Mouse (Mus musculus): ENCODE measurements at regions not wholly inside any gene's neighbourhood (a gene's known extent, or its start where the extent isn't known, plus 50 kb on each side); places are given as distances from the start of the nearest gene placed in this dataset.
A peak's percentile ranks its signal among the peaks of the same experiment; 100 is the strongest.
"Not testable (repeated sequence)": the region's sequence is repeated elsewhere in the genome, so short reads cannot be mapped to it uniquely, and the experiment has no call there.

DNA sequence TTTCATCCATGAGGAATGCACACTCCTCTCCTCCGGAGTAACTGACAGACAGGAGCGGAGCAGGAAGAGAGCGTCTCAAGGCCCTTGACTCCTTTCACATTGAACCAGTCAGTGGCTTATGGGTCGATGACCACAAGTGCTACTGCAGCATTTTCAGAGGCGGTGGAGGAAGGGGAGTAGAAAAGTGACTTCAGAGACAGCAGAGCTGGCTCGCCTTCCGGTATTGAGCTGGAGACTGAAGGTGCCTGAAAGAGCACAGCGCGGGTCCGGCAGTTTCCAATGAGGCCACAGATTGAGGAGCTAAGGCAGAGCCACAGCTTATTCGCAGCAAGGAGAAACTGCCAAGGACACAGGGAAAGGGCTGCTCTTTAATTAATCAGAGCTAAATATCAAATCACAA is 220.2 kb upstream of the Irak1bp1 start:
- no peak overlapping the region for H3K4me2 ChIP-seq (ENCODE audit: low read length)
- WGBS: 71% methylated on average over 11 of the region's 11 CpGs
- H3K9me3 ChIP-seq (replicated peaks; ENCODE audit: control insufficient read depth, low read length): no peaks in the 10 kb centered on the region
- H3K27me3 ChIP-seq (replicated peaks; ENCODE audit: control insufficient read depth, insufficient read depth, low read length): no peaks in the 10 kb centered on the region
- DNase-seq (ENCODE audit: low spot score) (no peak), ATAC-seq (no peak)
- no peaks in the 10 kb centered on the region for H3K36me3 ChIP-seq (ENCODE audit: control insufficient read depth, insufficient read depth, low read length)
- H3K9ac ChIP-seq (ENCODE audit: low read length): no peak overlapping the region
- no peak overlapping the region for H3K4me3 ChIP-seq (ENCODE audit: low read depth, low read length)
- H3K27ac ChIP-seq (ENCODE audit: low read depth, low read length): no peak overlapping the region
- H3K4me1 ChIP-seq (ENCODE audit: control insufficient read depth, insufficient read depth, low read length): no peaks in the 10 kb centered on the region

DNA sequence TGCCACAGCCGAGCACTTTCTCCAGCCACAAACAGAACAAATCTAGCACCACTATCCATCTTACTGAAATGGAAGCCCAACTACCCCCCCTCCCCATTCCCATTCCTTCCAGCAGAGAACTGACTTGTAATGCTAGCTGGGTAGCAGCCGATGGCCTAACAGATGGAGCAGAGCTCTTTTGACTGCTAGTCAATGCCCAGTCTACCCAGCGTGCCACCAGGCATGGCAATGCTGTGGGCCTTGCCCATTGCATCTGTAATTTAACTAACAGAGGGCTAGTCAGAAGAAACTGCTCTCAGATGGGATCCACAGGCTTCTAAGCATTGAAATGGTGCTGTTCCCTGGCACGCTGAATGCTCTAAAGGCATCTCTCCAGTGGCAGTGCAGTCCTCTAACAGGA is 219.4 kb upstream of the Irak1bp1 start:
- Histone ChIP-seq H3K27me3 (replicated peaks; ENCODE audit: control insufficient read depth, insufficient read depth, low read length) (no peaks in the 10 kb centered on the region), H3K4me2 (ENCODE audit: low read length) (no peak overlapping the region), H3K4me3 (ENCODE audit: low read depth, low read length) (no peak overlapping the region), H3K36me3 (ENCODE audit: control insufficient read depth, insufficient read depth, low read length) (no peaks in the 10 kb centered on the region), H3K9ac (ENCODE audit: low read length) (no peak overlapping the region), H3K4me1 (ENCODE audit: control insufficient read depth, insufficient read depth, low read length) (no peaks in the 10 kb centered on the region), H3K9me3 (replicated peaks; ENCODE audit: control insufficient read depth, low read length) (no peaks in the 10 kb centered on the region), H3K27ac (ENCODE audit: low read depth, low read length) (no peak overlapping the region)
- 86% methylated on average over 4 of the region's 4 CpGs for WGBS
- no peak for ATAC-seq
- DNase-seq (ENCODE audit: low spot score): no peak

DNA sequence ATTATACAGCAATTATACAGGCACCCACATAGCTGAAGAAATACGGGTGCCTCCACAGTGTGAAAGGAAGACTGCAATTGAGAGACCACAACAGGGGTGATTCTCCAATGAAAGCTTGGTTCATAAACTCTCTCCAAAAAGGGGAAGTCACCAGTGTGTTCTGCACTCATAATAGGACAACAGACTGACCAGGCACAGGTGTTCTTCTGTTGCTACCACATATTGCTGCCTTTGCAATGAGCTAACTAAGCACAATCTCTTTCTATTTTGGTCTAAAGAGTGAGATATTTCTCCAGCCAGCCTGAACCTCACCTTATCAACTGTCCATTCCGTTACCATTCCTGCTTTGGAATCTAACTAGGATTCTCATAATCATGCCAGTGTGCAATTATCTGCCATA is 216.8 kb upstream of the Irak1bp1 start:
- Histone ChIP-seq H3K4me1 (ENCODE audit: control insufficient read depth, insufficient read depth, low read length) (no peaks in the 10 kb centered on the region), H3K4me3 (ENCODE audit: low read depth, low read length) (no peak overlapping the region), H3K27me3 (replicated peaks; ENCODE audit: control insufficient read depth, insufficient read depth, low read length) (no peaks in the 10 kb centered on the region), H3K36me3 (ENCODE audit: control insufficient read depth, insufficient read depth, low read length) (no peaks in the 10 kb centered on the region), H3K27ac (ENCODE audit: low read depth, low read length) (no peak overlapping the region), H3K9me3 (replicated peaks; ENCODE audit: control insufficient read depth, low read length) (no peaks in the 10 kb centered on the region), H3K4me2 (ENCODE audit: low read length) (no peak overlapping the region), H3K9ac (ENCODE audit: low read length) (no peak overlapping the region)
- no peak for ATAC-seq
- 90% methylated on average over 2 of the region's 2 CpGs for WGBS
- DNase-seq (ENCODE audit: low spot score): no peak

DNA sequence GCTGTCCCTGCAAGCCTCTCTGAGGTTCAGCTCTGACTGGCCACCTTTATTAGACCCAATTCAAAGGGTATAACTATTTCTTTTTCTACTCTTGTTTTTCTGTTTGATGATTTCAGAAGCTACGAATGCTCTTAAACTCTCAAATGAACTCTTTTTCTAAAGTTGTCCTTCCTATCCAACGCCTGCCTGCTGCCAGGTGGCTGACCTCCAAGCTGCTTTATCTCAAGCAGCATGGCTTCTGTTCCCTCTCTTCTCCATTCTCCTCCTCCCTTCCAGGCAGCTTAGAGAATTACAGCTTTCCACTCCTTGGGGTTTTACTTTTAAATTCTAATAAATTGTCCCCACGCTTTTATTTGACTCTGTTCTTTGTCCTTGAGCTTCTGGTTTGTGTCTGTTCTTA is 196.9 kb upstream of the Irak1bp1 start:
- no peaks in the 10 kb centered on the region for H3K27me3 ChIP-seq (replicated peaks; ENCODE audit: control insufficient read depth, insufficient read depth, low read length)
- DNase-seq (ENCODE audit: low spot score): no peak
- no peaks in the 10 kb centered on the region for H3K4me1 ChIP-seq (ENCODE audit: control insufficient read depth, insufficient read depth, low read length)
- WGBS: 71% methylated on average over 3 of the region's 3 CpGs
- no peak overlapping the region for H3K9ac ChIP-seq (ENCODE audit: low read length)
- H3K9me3 ChIP-seq (replicated peaks; ENCODE audit: control insufficient read depth, low read length): no peaks in the 10 kb centered on the region
- no peak for ATAC-seq
- no peak overlapping the region for H3K4me3 ChIP-seq (ENCODE audit: low read depth, low read length)
- H3K36me3 ChIP-seq (ENCODE audit: control insufficient read depth, insufficient read depth, low read length): no peaks in the 10 kb centered on the region
- H3K27ac ChIP-seq (ENCODE audit: low read depth, low read length): no peak overlapping the region
- no peak overlapping the region for H3K4me2 ChIP-seq (ENCODE audit: low read length)

DNA sequence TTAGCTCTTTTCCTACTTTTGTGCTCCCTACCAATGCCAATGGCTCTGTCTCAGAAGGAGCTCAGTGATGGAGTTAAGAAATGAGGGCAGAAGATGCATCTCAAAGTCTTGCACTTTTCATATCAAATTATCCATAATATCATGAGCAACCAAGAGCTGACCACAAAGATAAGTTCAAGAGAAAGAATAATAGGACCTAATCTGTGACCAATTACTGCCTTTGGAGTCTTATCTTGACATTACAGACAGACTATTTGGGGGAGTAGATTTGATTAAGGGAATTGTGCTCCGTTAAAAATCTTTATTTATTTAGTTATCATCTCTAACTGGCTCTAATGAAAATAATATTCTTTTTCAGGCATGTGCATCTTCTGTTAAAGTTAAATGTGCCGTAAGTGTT is 189.1 kb upstream of the Irak1bp1 start:
- Histone ChIP-seq H3K27ac (ENCODE audit: low read depth, low read length) (no peak overlapping the region), H3K36me3 (ENCODE audit: control insufficient read depth, insufficient read depth, low read length) (no peaks in the 10 kb centered on the region), H3K4me2 (ENCODE audit: low read length) (no peak overlapping the region), H3K9ac (ENCODE audit: low read length) (no peak overlapping the region), H3K4me1 (ENCODE audit: control insufficient read depth, insufficient read depth, low read length) (no peaks in the 10 kb centered on the region), H3K9me3 (replicated peaks; ENCODE audit: control insufficient read depth, low read length) (no peaks in the 10 kb centered on the region), H3K4me3 (ENCODE audit: low read depth, low read length) (no peak overlapping the region), H3K27me3 (replicated peaks; ENCODE audit: control insufficient read depth, insufficient read depth, low read length) (no peaks in the 10 kb centered on the region)
- DNase-seq (ENCODE audit: low spot score) (no peak), ATAC-seq (no peak)
- 89% methylated on average over 2 of the region's 2 CpGs for WGBS

DNA sequence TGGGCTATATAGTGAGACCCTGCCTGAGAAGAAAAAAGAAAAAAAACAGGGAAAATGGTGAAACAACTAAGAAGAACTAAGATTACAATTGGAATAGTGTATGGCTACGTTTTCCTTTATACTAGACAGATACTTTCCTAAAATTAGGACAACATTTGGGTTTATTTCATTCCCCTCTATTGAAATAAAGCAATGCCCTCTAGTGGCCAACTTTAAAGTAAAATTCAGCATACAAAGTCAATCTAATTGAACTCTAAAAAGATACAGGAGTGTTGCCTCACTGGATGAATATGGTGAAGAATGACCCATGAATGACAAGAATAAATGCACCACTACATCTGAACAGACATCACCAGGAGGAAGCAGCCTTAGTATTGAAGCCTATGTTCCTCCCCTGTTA is 185.4 kb upstream of the Irak1bp1 start:
- H3K9ac ChIP-seq (ENCODE audit: low read length): no peak overlapping the region
- no peak overlapping the region for H3K4me2 ChIP-seq (ENCODE audit: low read length)
- H3K4me1 ChIP-seq (ENCODE audit: control insufficient read depth, insufficient read depth, low read length): no peaks in the 10 kb centered on the region
- WGBS: 28% methylated on average over 1 of the region's 1 CpGs
- no peaks in the 10 kb centered on the region for H3K9me3 ChIP-seq (replicated peaks; ENCODE audit: control insufficient read depth, low read length)
- ATAC-seq (peak; percentile 34), DNase-seq (ENCODE audit: low spot score) (peak; percentile 79)
- H3K36me3 ChIP-seq (ENCODE audit: control insufficient read depth, insufficient read depth, low read length): no peaks in the 10 kb centered on the region
- H3K4me3 ChIP-seq (ENCODE audit: low read depth, low read length): no peak overlapping the region
- H3K27me3 ChIP-seq (replicated peaks; ENCODE audit: control insufficient read depth, insufficient read depth, low read length): no peaks in the 10 kb centered on the region
- H3K27ac ChIP-seq (ENCODE audit: low read depth, low read length): no peak overlapping the region

DNA sequence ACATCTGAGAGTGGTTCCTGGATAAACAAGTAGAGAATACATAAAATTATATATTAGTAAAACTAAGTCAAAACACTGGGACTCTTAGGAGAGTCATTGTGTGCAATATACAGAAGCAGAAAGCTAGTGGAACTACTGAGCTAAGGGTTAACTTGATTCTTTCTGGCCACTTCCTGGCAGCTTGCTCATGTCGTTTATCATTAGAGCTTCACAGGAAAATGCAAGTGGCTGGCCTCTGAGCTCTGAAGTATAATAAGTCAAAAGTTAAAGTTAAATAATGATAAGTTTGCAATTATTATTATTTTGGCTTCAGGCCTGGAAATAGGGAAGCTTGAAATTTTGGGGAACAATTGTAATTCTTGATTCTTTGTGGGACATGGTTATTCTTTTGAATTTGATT is 173.8 kb upstream of the Irak1bp1 start:
- H3K4me1 ChIP-seq (ENCODE audit: control insufficient read depth, insufficient read depth, low read length); H3K4me2 ChIP-seq (ENCODE audit: low read length); H3K27me3 ChIP-seq (replicated peaks; ENCODE audit: control insufficient read depth, insufficient read depth, low read length); ATAC-seq; DNase-seq (ENCODE audit: low spot score); H3K9ac ChIP-seq (ENCODE audit: low read length); H3K27ac ChIP-seq (ENCODE audit: low read depth, low read length); H3K4me3 ChIP-seq (ENCODE audit: low read depth, low read length); H3K9me3 ChIP-seq (replicated peaks; ENCODE audit: control insufficient read depth, low read length); H3K36me3 ChIP-seq (ENCODE audit: control insufficient read depth, insufficient read depth, low read length): not testable (repeated sequence)
- 34% methylated on average over 1 of the region's 1 CpGs for WGBS

DNA sequence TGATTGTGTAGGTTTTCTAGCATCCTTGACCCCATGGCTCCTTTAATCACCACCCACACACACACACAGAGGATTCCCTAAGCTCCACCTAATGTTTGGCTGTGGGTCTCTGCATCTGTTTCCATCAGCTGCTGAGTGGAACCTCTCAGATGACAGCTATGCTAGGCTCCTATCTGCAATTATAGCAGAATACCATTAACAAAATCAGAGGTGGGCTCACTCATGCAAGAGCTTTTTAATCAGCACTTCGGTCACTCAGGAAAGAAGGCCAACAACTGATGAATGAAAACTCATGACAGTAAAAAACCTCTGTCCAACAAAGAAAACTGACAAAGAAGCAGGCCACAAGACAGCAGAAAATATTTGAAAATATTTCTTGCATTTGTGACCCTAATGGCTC is 147.1 kb upstream of the Irak1bp1 start:
- no peaks in the 10 kb centered on the region for H3K27me3 ChIP-seq (replicated peaks; ENCODE audit: control insufficient read depth, insufficient read depth, low read length)
- WGBS: 41% methylated on average over 1 of the region's 1 CpGs
- no peak overlapping the region for H3K4me2 ChIP-seq (ENCODE audit: low read length)

DNA sequence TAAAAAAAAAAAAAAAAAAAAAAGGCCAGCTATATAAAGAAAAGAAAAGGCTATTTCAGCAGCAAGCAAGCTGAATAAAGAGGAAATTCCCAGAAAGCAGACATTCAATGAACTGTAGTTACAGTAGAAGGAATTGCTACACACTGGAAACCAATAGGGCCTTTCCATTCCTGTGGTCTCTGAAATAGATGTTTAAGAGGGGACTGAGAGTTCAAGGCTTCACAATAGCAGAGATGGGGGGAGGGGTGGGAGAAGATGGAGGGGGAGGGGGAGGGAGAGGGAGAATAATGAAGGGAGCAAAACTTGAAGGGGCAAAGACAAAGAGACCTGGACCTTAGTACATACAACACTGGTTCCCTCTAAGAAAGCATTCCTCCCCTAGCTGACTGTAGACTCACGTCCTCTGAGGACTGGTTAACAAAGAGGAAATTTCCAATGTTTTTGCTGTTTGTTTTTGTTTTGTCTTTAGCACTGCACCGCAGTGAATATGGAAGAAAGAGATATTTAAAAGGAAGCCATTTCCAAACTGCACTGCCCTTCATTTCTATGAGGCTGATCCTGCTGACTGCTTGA is 119.8 kb upstream of the Irak1bp1 start:
- DNase-seq (ENCODE audit: low spot score): peak; percentile 14
- no peak overlapping the region for H3K9ac ChIP-seq (ENCODE audit: low read length)
- no peaks in the 10 kb centered on the region for H3K36me3 ChIP-seq (ENCODE audit: control insufficient read depth, insufficient read depth, low read length)
- peak; percentile 62 for ATAC-seq
- no peaks in the 10 kb centered on the region for H3K27me3 ChIP-seq (replicated peaks; ENCODE audit: control insufficient read depth, insufficient read depth, low read length)
- H3K27ac ChIP-seq (ENCODE audit: low read depth, low read length): no peak overlapping the region
- H3K9me3 ChIP-seq (replicated peaks; ENCODE audit: control insufficient read depth, low read length): no peaks in the 10 kb centered on the region
- WGBS: 23% methylated on average over 2 of the region's 2 CpGs
- H3K4me3 ChIP-seq (ENCODE audit: low read depth, low read length): no peak overlapping the region
- H3K4me1 ChIP-seq (ENCODE audit: control insufficient read depth, insufficient read depth, low read length): peaks cover 8% of the 10 kb centered on the region; the same call in 1 of the 2 replicates
- H3K4me2 ChIP-seq (ENCODE audit: low read length): no peak overlapping the region

More for the DNA sequence above, 147.1 kb upstream of the Irak1bp1 start:
- Histone ChIP-seq H3K9me3 (replicated peaks; ENCODE audit: control insufficient read depth, low read length) (no peaks in the 10 kb centered on the region), H3K4me1 (ENCODE audit: control insufficient read depth, insufficient read depth, low read length) (no peaks in the 10 kb centered on the region), H3K27ac (ENCODE audit: low read depth, low read length) (no peak overlapping the region), H3K9ac (ENCODE audit: low read length) (no peak overlapping the region), H3K36me3 (ENCODE audit: control insufficient read depth, insufficient read depth, low read length) (no peaks in the 10 kb centered on the region), H3K4me3 (ENCODE audit: low read depth, low read length) (no peak overlapping the region)
- ATAC-seq (no peak), DNase-seq (ENCODE audit: low spot score) (no peak)

Data from forebrain, embryonic 14.5 days (tissue).